ENCODE assay signal across 31 mouse cellular contexts in the genomic region with DNA sequence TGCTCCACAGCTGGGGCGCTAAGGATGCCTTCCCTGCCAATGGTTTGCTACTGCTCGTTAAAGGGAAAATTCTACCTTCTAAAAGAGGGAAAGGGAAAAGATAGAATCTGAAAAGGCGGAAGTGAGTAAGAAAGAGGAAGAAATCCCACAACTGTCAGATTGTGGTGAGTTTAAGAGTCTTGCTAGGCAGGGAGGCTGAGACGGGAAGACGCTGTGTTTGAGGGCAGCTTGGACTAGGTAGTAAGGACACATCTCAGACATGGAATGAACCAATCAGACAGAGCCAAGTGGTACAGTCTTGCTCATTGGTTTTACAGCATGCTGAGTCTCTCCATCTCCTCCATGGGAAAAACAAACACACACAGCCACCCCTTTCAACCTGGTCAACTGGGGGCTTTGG.
DNase-seq lines count a peak whose midpoint lies in the region; ATAC-seq lines count a peak whose summit lies in the region.
"Had no signal": no experiment of that assay in that cellular context is flagged by ENCODE, and none has a peak within 500 bp of the region (broad histone marks: within the 10 kb centered on the region; RNA-seq: fewer than 3 reads in every experiment).

No protein-coding gene starts in this region.

- WGBS in limb, embryonic 10.5 days = 95% methylated on average over 5 of the region's 5 CpGs
- WGBS in hindbrain, embryonic 10.5 days = 90% methylated on average over 5 of the region's 5 CpGs

- peak; percentile 57 for DNase-seq in heart, adult 11 months
- DNase-seq in heart, adult 18-20 months = no peak
- peak; percentile 38 for DNase-seq in 416B (ENCODE audit: low read depth)
- no peak for DNase-seq in limb, embryonic 10.5 days (ENCODE audit: low spot score)
- no peak for DNase-seq in hindbrain, embryonic 10.5 days (ENCODE audit: low spot score)
- DNase-seq in right cerebral cortex, adult 2 months (ENCODE audit: low spot score in 2 of 2) = no peak
- DNase-seq: adrenal gland, postnatal 10 days; adrenal gland, postnatal 36 days; B cell, adult 2 months; cerebellum, adult 18-20 months; cerebellum, adult 9-11 months; cerebellum, postnatal 25 days; embryo, embryonic 11 days; gastrocnemius, postnatal 10 days; gastrocnemius, postnatal 36 days; heart, adult 2 months; heart, postnatal 14 days; heart, postnatal 4 days had no signal

- 0 out of 2 replicates have a peak overlapping the region, but pooled peaks have one; percentile 5 for H3K27ac ChIP-seq in limb, embryonic 10.5 days
- no peak overlapping the region for H3K27ac ChIP-seq in hindbrain, embryonic 10.5 days
- H3K27ac ChIP-seq: embryonic facial prominence, embryonic 10.5 days; embryonic facial prominence, embryonic 13.5 days; forebrain, embryonic 12.5 days; forebrain, embryonic 15.5 days; heart, adult 2 months; heart, embryonic 10.5 days; heart, embryonic 13.5 days; hindbrain, embryonic 12.5 days; hindbrain, embryonic 15.5 days had no signal

- H3K27me3 ChIP-seq in limb, embryonic 10.5 days (ENCODE audit: low read depth, poor library complexity, severe bottlenecking) = peaks cover 20% of the 10 kb centered on the region
- H3K27me3 ChIP-seq in hindbrain, embryonic 10.5 days (ENCODE audit: insufficient read depth, poor library complexity, severe bottlenecking) = no peaks in the 10 kb centered on the region
- H3K27me3 ChIP-seq: CH12.LX; embryonic facial prominence, embryonic 13.5 days; forebrain, embryonic 12.5 days; forebrain, embryonic 15.5 days; heart, embryonic 13.5 days; hindbrain, embryonic 12.5 days; hindbrain, embryonic 15.5 days; Patski had no signal

- no peaks in the 10 kb centered on the region for H3K9me3 ChIP-seq in limb, embryonic 10.5 days (replicated peaks)
- no peaks in the 10 kb centered on the region for H3K9me3 ChIP-seq in hindbrain, embryonic 10.5 days
- H3K9me3 ChIP-seq: embryonic facial prominence, embryonic 10.5 days; embryonic facial prominence, embryonic 13.5 days; forebrain, embryonic 12.5 days; forebrain, embryonic 15.5 days; G1E; heart, embryonic 10.5 days; heart, embryonic 13.5 days; hindbrain, embryonic 12.5 days; hindbrain, embryonic 15.5 days had no signal

- peak; percentile 57 for ATAC-seq in megakaryocyte progenitor cell, adult 5-6 weeks (replicated peaks; ENCODE audit: poor library complexity)
- ATAC-seq: forebrain, embryonic 15.5 days; Patski had no signal

- no peaks in the 10 kb centered on the region for H3K36me3 ChIP-seq in limb, embryonic 10.5 days
- no peaks in the 10 kb centered on the region for H3K36me3 ChIP-seq in hindbrain, embryonic 10.5 days
- H3K36me3 ChIP-seq: embryonic facial prominence, embryonic 10.5 days; embryonic facial prominence, embryonic 13.5 days; forebrain, embryonic 12.5 days; forebrain, embryonic 15.5 days; G1E; heart, embryonic 10.5 days; heart, embryonic 13.5 days; hindbrain, embryonic 12.5 days; hindbrain, embryonic 15.5 days had no signal

- peaks cover 38% of the 10 kb centered on the region for H3K4me1 ChIP-seq in limb, embryonic 10.5 days
- no peaks in the 10 kb centered on the region for H3K4me1 ChIP-seq in hindbrain, embryonic 10.5 days (replicated peaks)
- H3K4me1 ChIP-seq: forebrain, embryonic 12.5 days; forebrain, embryonic 15.5 days; hindbrain, embryonic 12.5 days; hindbrain, embryonic 15.5 days had no signal

- H3K4me3 ChIP-seq in limb, embryonic 10.5 days = no peak overlapping the region
- no peak overlapping the region for H3K4me3 ChIP-seq in hindbrain, embryonic 10.5 days
- H3K4me3 ChIP-seq: embryonic facial prominence, embryonic 10.5 days; embryonic facial prominence, embryonic 13.5 days; erythroblast, embryonic 14.5 days; forebrain, embryonic 12.5 days; forebrain, embryonic 15.5 days; heart, adult 2 months; heart, embryonic 10.5 days; heart, embryonic 13.5 days; hindbrain, embryonic 12.5 days; hindbrain, embryonic 15.5 days had no signal

Comparison
In these comparisons a context has a peak if more than half of its experiments do, and no peak if none do; other contexts are left out.
1. DNase-seq: peak in heart, adult 11 months (single experiment) and 416B (single experiment); none in heart, adult 18-20 months (0 of 2), limb, embryonic 10.5 days (single experiment), hindbrain, embryonic 10.5 days (single experiment) and right cerebral cortex, adult 2 months (0 of 2).